ENCODE assay signal across 14 mouse cellular contexts in the genomic region with DNA sequence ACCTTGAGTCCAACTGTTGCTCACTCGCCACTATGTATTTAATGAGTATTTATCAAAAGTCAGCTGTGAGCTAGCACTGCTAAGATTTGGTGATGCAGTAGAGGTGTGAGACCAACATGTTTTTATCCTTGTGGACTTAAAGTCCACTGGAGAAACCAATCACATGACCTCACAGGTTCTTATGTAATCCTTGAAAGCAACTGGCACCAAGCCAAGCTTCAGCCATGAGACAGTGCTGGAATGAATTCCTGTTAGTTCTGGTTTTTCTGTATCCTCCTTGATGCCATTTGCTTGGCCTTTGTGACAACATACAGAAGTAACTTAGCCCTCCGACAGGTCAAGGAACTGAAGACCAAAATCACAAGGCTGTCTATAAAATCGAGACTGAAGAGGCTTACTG.
DNase-seq lines count a peak whose midpoint lies in the region; ATAC-seq and TF ChIP-seq lines count a peak whose summit lies in the region.
"Had no signal": no experiment of that assay in that cellular context is flagged by ENCODE, and none has a peak within 500 bp of the region (broad histone marks: within the 10 kb centered on the region; RNA-seq: fewer than 3 reads in every experiment).

No protein-coding gene starts in this region.

- TF ChIP-seq CTCF in hindbrain, postnatal 0 days (IDR thresholded peaks at IDR 0.05; ENCODE audit: low read depth): no peak
- TF ChIP-seq CTCF in MEL (IDR thresholded peaks at IDR 0.05 in 2 of 3, conservative IDR thresholded peaks at IDR 0.05 in 1 of 3; ENCODE audit: control insufficient read depth in 1 of 3, insufficient read depth in 1 of 3, low read depth in 2 of 3, low read length in 3 of 3, poor library complexity in 1 of 3, severe bottlenecking in 1 of 3): no peak

- H3K4me1 ChIP-seq in hindbrain, postnatal 0 days (ENCODE audit: insufficient read depth, low read length): 0 out of 2 replicates have a peak, but pooled peaks cover 3% of the 10 kb centered on the region
- H3K4me1 ChIP-seq in hindbrain, embryonic 12.5 days: no peaks in the 10 kb centered on the region
- H3K4me1 ChIP-seq in MEL (ENCODE audit: control insufficient read depth in 1 of 2, insufficient read depth in 2 of 2, low read length in 2 of 2): no peaks in the 10 kb centered on the region
- H3K4me1 ChIP-seq: heart, embryonic 12.5 days had no signal

- WGBS in hindbrain, postnatal 0 days: 94% methylated on average over 3 of the region's 3 CpGs
- 93% methylated on average over 3 of the region's 3 CpGs for WGBS in hindbrain, embryonic 12.5 days

- no peak overlapping the region for H3K4me3 ChIP-seq in hindbrain, postnatal 0 days (ENCODE audit: low read length)
- H3K4me3 ChIP-seq in hindbrain, embryonic 12.5 days: no peak overlapping the region
- no peak overlapping the region for H3K4me3 ChIP-seq in MEL (ENCODE audit: control insufficient read depth in 1 of 2, insufficient read depth in 1 of 2, low read depth in 2 of 2, low read length in 2 of 2)
- H3K4me3 ChIP-seq: embryonic facial prominence, embryonic 13.5 days; heart, embryonic 12.5 days had no signal

- no peaks in the 10 kb centered on the region for H3K36me3 ChIP-seq in hindbrain, postnatal 0 days (ENCODE audit: insufficient read depth, low read length)
- peaks cover 19% of the 10 kb centered on the region for H3K36me3 ChIP-seq in hindbrain, embryonic 12.5 days
- H3K36me3 ChIP-seq in MEL (ENCODE audit: control insufficient read depth in 1 of 2, insufficient read depth in 2 of 2, low read length in 2 of 2): no peaks in the 10 kb centered on the region

- TF ChIP-seq EP300 in MEL (IDR thresholded peaks at IDR 0.05; ENCODE audit: low read depth in 1 of 2, low read length in 2 of 2): no peak

- no peak for ATAC-seq in hindbrain, postnatal 0 days
- ATAC-seq in hindbrain, embryonic 12.5 days (ENCODE audit: low FRiP score): no peak
- ATAC-seq: hindbrain, embryonic 16.5 days; midbrain, embryonic 16.5 days; Patski had no signal

- DNase-seq in adrenal gland, postnatal 14 days: peak; percentile 59
- DNase-seq in adrenal gland, postnatal 4 days (ENCODE audit: low spot score in 2 of 2): no peak
- peak; percentile 17 for DNase-seq in hindbrain, postnatal 0 days (ENCODE audit: low spot score)
- peak; percentile 5 for DNase-seq in MEL (ENCODE audit: low read depth, low spot score)
- DNase-seq in kidney, postnatal 25 days: peak; percentile 78 to 84
- no peak for DNase-seq in embryo, embryonic 10 days (ENCODE audit: low spot score)
- DNase-seq in spleen, postnatal 10 days (ENCODE audit: low spot score in 2 of 2): no peak
- DNase-seq: spleen, adult 18-20 months had no signal

- TF ChIP-seq POLR2A in MEL (IDR thresholded peaks at IDR 0.05; ENCODE audit: control insufficient read depth in 1 of 2, insufficient read depth in 1 of 2, low read depth in 1 of 2, low read length in 2 of 2, poor library complexity in 1 of 2): no peak

- H3K27me3 ChIP-seq in hindbrain, postnatal 0 days (ENCODE audit: insufficient read depth, low read length): no peaks in the 10 kb centered on the region
- no peaks in the 10 kb centered on the region for H3K27me3 ChIP-seq in hindbrain, embryonic 12.5 days
- peaks cover 1 to 7% of the 10 kb centered on the region in 2 experiments; a peak in 2 of 4 replicates for H3K27me3 ChIP-seq in MEL (ENCODE audit: control insufficient read depth in 1 of 2, insufficient read depth in 2 of 2, low read length in 2 of 2)
- H3K27me3 ChIP-seq: embryonic facial prominence, embryonic 13.5 days; heart, embryonic 12.5 days; Patski had no signal

- no peak overlapping the region for H3K9ac ChIP-seq in hindbrain, postnatal 0 days (replicated peaks; ENCODE audit: low read length)
- H3K9ac ChIP-seq in hindbrain, embryonic 12.5 days: no peak overlapping the region
- H3K9ac ChIP-seq in MEL (ENCODE audit: control insufficient read depth, low read depth, low read length, poor library complexity, severe bottlenecking): no peak overlapping the region
- H3K9ac ChIP-seq: embryonic facial prominence, embryonic 13.5 days; heart, embryonic 12.5 days had no signal

- no peak overlapping the region for H3K27ac ChIP-seq in hindbrain, postnatal 0 days
- no peak overlapping the region for H3K27ac ChIP-seq in hindbrain, embryonic 12.5 days
- H3K27ac ChIP-seq in MEL (ENCODE audit: control insufficient read depth, low read depth, low read length): no peak overlapping the region
- H3K27ac ChIP-seq: embryonic facial prominence, embryonic 13.5 days had no signal

- no peak for TF ChIP-seq RAD21 in MEL (IDR thresholded peaks at IDR 0.05; ENCODE audit: low read depth, low read length)

- H3K4me2 ChIP-seq in hindbrain, postnatal 0 days (ENCODE audit: low read depth, low read length): no peak overlapping the region
- H3K4me2 ChIP-seq in hindbrain, embryonic 12.5 days (replicated peaks): no peak overlapping the region
- H3K4me2 ChIP-seq: embryonic facial prominence, embryonic 13.5 days; heart, embryonic 12.5 days had no signal

- no peaks in the 10 kb centered on the region for H3K9me3 ChIP-seq in hindbrain, postnatal 0 days (ENCODE audit: low read length)
- no peaks in the 10 kb centered on the region for H3K9me3 ChIP-seq in hindbrain, embryonic 12.5 days (replicated peaks)
- no peaks in the 10 kb centered on the region for H3K9me3 ChIP-seq in MEL (replicated peaks; ENCODE audit: insufficient read depth, low read length)
- H3K9me3 ChIP-seq: embryonic facial prominence, embryonic 13.5 days; heart, embryonic 12.5 days had no signal

- H3K79me2 ChIP-seq in MEL (ENCODE audit: control insufficient read depth, insufficient read depth, low read length, poor library complexity): no peaks in the 10 kb centered on the region

TF ChIP-seq in MEL, 35 proteins besides CTCF, POLR2A, EP300 and RAD21:
- no peak for TF ChIP-seq NRF1 (IDR thresholded peaks at IDR 0.05; ENCODE audit: insufficient read depth, low read depth, low read length, poor library complexity, severe bottlenecking)
- no peak for TF ChIP-seq GABPA (IDR thresholded peaks at IDR 0.05; ENCODE audit: low read depth, low read length)
- TF ChIP-seq ZKSCAN1 (IDR thresholded peaks at IDR 0.05; ENCODE audit: low read depth, low read length): no peak
- no peak for TF ChIP-seq SMC3 (IDR thresholded peaks at IDR 0.05; ENCODE audit: low read depth, low read length)
- no peak for TF ChIP-seq CHD2 (IDR thresholded peaks at IDR 0.05; ENCODE audit: low read length)
- TF ChIP-seq ELF1 (IDR thresholded peaks at IDR 0.05; ENCODE audit: low read depth, low read length): no peak
- no peak for TF ChIP-seq SIN3A (IDR thresholded peaks at IDR 0.05; ENCODE audit: low read length)
- no peak for TF ChIP-seq MXI1 (IDR thresholded peaks at IDR 0.05; ENCODE audit: low read depth, low read length)
- TF ChIP-seq ETS1 (IDR thresholded peaks at IDR 0.05; ENCODE audit: low read depth, low read length): no peak
- no peak for TF ChIP-seq TBP (IDR thresholded peaks at IDR 0.05; ENCODE audit: low read depth, low read length)
- no peak for TF ChIP-seq JUND (IDR thresholded peaks at IDR 0.05; ENCODE audit: low read depth, low read length)
- TF ChIP-seq TCF12 (IDR thresholded peaks at IDR 0.05; ENCODE audit: low read depth, low read length): no peak
- TF ChIP-seq USF1 (IDR thresholded peaks at IDR 0.05; ENCODE audit: low read depth, low read length): no peak
- no peak for TF ChIP-seq MYB (IDR thresholded peaks at IDR 0.05; ENCODE audit: low read depth, low read length)
- TF ChIP-seq UBTF (IDR thresholded peaks at IDR 0.05; ENCODE audit: borderline replicate concordance, insufficient read depth, low read depth, low read length): no peak
- TF ChIP-seq MEF2A (IDR thresholded peaks at IDR 0.05; ENCODE audit: extremely low read depth, insufficient replicate concordance, low read depth, low read length, poor library complexity, severe bottlenecking): no peak
- TF ChIP-seq MAZ (IDR thresholded peaks at IDR 0.05; ENCODE audit: low read depth, low read length): no peak
- no peak for TF ChIP-seq E2F4 (IDR thresholded peaks at IDR 0.05; ENCODE audit: borderline replicate concordance, low read depth, low read length)
- TF ChIP-seq USF2 (IDR thresholded peaks at IDR 0.05; ENCODE audit: borderline replicate concordance in 1 of 2, insufficient read depth in 1 of 2, low read depth in 1 of 2, low read length in 2 of 2): no peak

Comparison
In these comparisons a context has a peak if more than half of its experiments do, and no peak if none do; other contexts are left out.
1. DNase-seq: peak in adrenal gland, postnatal 14 days (single experiment), hindbrain, postnatal 0 days (single experiment), MEL (single experiment) and kidney, postnatal 25 days (2 of 2); none in adrenal gland, postnatal 4 days (0 of 2), embryo, embryonic 10 days (single experiment) and spleen, postnatal 10 days (0 of 2).